Mouse (Mus musculus) brown adipose tissue, adult 24 weeks (tissue): ENCODE data around the gene Prr22. TPM values are rescaled to one million over a fixed set of nuclear protein-coding genes. Genes with fewer than 3 reads are reported as not detected.
A peak's percentile ranks its signal among the peaks of the same experiment; 100 is the strongest.

Experiments
- H3K27ac ChIP-seq: fragments of 200-500 bp; replicated peaks from 2 replicates; pipeline ENCODE4 v1.5.1; 2012; ENCODE audit warnings: low read depth, mild to moderate bottlenecking, low read length
- H3K4me1 ChIP-seq: fragments of 200-500 bp; 2 replicates; pipeline ENCODE4 v1.6.1; 2012; ENCODE audit warnings: low read length, mixed read lengths; ENCODE audit not compliant: control insufficient read depth, insufficient read depth, insufficient read length
- H3K4me3 ChIP-seq: fragments of 200-500 bp; 2 replicates; pipeline ENCODE4 v1.5.1; 2012; ENCODE audit warnings: low read depth, mild to moderate bottlenecking, low read length, moderate library complexity; ENCODE audit not compliant: insufficient read depth
- polyA plus RNA-seq: library from polyadenylated mRNA; stranded (reverse); fragments of >200 nt; gene quantifications from 2 replicates; pipeline ENCODE4 v1.2.4, GENCODE M21; 2012; ENCODE audit not compliant: missing spikeins, insufficient read depth, insufficient read length

Prr22 gene
- polyA plus RNA-seq, 1 experiment, result not detected

DNA sequence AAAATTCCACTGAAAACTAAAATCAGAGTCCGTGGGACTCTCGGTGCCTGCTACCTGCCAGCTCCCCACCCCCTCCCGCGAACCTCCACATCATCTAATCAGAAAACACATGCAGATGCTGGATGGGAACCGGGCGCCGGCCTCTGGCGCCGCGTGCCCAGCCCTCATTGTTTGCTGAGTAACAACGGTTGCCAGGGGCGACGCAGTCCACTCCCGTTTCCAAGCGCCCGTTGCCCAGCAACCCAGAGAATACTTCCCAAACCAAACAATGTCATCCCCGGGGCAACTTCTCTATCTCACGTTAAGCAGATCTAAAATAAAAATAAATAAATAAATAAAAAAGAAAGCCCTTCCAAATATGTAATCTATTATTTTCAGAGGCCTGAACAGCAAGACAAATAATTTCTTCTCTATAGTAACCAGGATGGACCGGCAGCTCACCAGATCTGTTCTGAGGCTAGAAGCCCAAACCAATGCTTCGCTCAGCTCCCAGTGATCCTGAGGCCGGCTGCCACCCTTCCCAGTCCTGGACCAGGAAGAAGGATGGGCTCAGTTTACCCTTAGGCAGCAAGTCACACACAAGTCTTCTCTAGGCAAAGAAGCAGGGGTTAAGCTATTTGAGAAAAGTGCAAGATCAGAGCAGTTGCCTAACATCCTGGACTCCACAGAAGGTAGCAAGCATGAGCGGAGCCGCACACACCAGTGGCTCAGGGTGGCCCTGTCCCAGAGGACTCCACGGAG is 44.4 kb downstream of the Prr22 start:
- Histone ChIP-seq H3K4me3 (no peak overlapping the region), H3K27ac (peak overlapping the region; percentile 64), H3K4me1 (peaks cover 8% of the 10 kb centered on the region; the same call in 1 of the 2 replicates)

DNA sequence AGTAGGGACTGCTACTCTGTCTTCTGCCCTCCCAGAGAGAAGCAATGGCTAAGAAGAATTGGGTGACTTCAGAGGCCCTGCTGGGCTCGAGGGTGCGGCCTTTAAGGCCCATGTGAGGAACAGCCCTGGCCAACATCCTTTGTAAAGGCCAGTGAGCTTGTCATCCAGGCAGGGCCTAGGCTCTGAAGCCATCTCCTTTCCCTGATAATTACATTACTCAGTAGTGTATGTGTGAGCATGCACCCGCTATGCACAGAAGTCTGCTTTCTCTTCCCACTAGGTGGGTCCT is 45.0 kb downstream of the Prr22 start:
- H3K4me3 ChIP-seq, result no peak overlapping the region
- H3K27ac ChIP-seq, result peak overlapping the region; percentile 64
- H3K4me1 ChIP-seq, result peaks cover 11% of the 10 kb centered on the region; the same call in 1 of the 2 replicates

DNA sequence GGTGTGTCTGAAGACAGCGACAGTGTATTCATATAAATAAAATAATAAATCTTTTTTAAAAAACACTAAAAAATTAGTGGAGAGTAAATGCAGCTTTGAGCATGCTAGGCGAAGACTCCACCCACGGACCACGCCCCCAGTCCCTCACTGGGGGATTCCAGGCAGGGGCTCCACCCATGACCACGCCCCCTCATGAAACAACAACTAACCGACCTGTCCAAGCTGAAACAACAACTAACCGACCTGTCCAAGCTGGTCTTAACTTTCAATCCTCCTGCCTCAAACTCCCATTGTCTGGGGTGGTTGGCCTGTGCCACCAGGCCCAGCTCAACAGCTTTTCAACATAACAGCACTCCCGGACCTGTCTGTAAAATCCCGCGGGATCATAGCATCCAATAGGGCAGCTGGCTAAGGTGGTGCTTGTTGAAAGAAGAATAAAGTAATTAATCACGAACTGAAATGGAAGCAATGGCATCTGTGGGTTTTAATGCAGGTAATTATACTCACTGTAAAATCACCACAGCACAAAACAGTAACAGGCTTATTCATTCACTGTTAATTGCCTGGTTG is 48.1 kb downstream of the Prr22 start:
- Histone ChIP-seq H3K4me1 (peaks cover 6% of the 10 kb centered on the region; the same call in 1 of the 2 replicates), H3K4me3 (no peak overlapping the region), H3K27ac (no peak overlapping the region)

DNA sequence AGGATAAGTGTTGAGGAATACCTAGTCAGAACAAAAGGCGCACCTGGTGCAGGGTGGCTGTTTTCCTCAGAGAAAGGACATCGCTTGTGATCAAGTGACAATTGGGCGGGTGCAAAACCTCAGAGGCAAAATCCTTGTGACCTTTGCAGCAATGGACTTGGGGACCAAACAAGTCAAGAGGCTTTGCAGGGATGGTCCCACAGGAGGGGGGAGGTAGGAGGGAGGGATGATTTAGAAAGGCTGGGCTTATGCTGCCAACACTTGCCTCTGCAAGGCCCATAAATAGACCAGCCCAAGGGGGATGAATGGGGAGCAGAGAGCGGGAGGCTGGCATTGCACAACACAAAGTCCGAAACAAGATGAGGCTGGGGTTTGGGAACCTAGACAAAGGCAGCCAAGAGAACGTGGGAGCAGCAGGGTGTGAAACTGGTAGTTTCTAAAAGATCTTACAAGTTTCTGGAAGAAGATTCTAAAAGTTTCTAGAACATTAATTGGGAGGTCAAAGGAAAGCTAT is 49.0 kb downstream of the Prr22 start:
- no peak overlapping the region for H3K27ac ChIP-seq
- peaks cover 6% of the 10 kb centered on the region; the same call in 1 of the 2 replicates for H3K4me1 ChIP-seq
- no peak overlapping the region for H3K4me3 ChIP-seq

- H3K4me3 ChIP-seq, result no peak overlapping the region
- peak overlapping the region; percentile 55 for H3K27ac ChIP-seq
- H3K4me1 ChIP-seq, result peaks cover 6% of the 10 kb centered on the region; the same call in 1 of the 2 replicates
Observed at GRCm38 (mm10) chr17:56819694-56820111, 49.7 kb downstream of the Prr22 start.

Other genes starting within 250 kb of the Prr22 start
- gene Gm20219, start 215.9 kb upstream of the Prr22 start, polyA plus RNA-seq, result not detected in 2 replicates
- gene Safb2, start 185.7 kb upstream of the Prr22 start, polyA plus RNA-seq, result 29.9 and 46.1 TPM in 2 replicates
- 38.6 and 51.6 TPM in 2 replicates for gene Safb, start 185.4 kb upstream of the Prr22 start, polyA plus RNA-seq
- gene 2410015M20Rik, start 160.5 kb upstream of the Prr22 start, polyA plus RNA-seq, result 707 and 715 TPM in 2 replicates
- gene Rpl36, start 156.8 kb upstream of the Prr22 start, polyA plus RNA-seq, result 638 and 747 TPM in 2 replicates
- 105 and 121 TPM in 2 replicates for gene Lonp1, start 143.4 kb upstream of the Prr22 start, polyA plus RNA-seq
- gene Catsperd, start 142.1 kb upstream of the Prr22 start, polyA plus RNA-seq, result not detected in 2 replicates
- gene Ranbp3, start 97.0 kb upstream of the Prr22 start, polyA plus RNA-seq, result 16.4 and 17.4 TPM in 2 replicates
- 597 and 872 TPM in 2 replicates for gene Ndufa11, start 52.5 kb upstream of the Prr22 start, polyA plus RNA-seq
- 9.9 and 13.8 TPM in 2 replicates for gene Vmac, start 52.2 kb upstream of the Prr22 start, polyA plus RNA-seq
- 5.1 and 7.5 TPM in 2 replicates for gene Nrtn, start 12.7 kb upstream of the Prr22 start, polyA plus RNA-seq
- 4.6 and 13.1 TPM in 2 replicates for gene Dus3l, start 5.5 kb upstream of the Prr22 start, polyA plus RNA-seq
- 2.5 and 3.0 TPM in 2 replicates for gene Rfx2, start 60.8 kb downstream of the Prr22 start, polyA plus RNA-seq
- gene Acsbg2, start 104.2 kb downstream of the Prr22 start, polyA plus RNA-seq, result not detected in 2 replicates
- not detected in 2 replicates for gene 1700061G19Rik, start 105.2 kb downstream of the Prr22 start, polyA plus RNA-seq
- gene Mllt1, start 165.2 kb downstream of the Prr22 start, polyA plus RNA-seq, result 9.9 and 14.9 TPM in 2 replicates
- not detected in 2 replicates for gene Acer1, start 211.9 kb downstream of the Prr22 start, polyA plus RNA-seq
- 175 and 196 TPM in 2 replicates for gene Clpp, start 220.1 kb downstream of the Prr22 start, polyA plus RNA-seq
- gene Alkbh7, start 227.1 kb downstream of the Prr22 start, polyA plus RNA-seq, result 57.4 and 68.7 TPM in 2 replicates
- not detected in 2 replicates for gene Pspn, start 229.8 kb downstream of the Prr22 start, polyA plus RNA-seq
- 29.1 and 29.3 TPM in 2 replicates for gene Gtf2f1, start 241.0 kb downstream of the Prr22 start, polyA plus RNA-seq
- gene Gm17949, start 241.2 kb downstream of the Prr22 start, polyA plus RNA-seq, result not detected in 2 replicates